Mouse (Mus musculus) liver, embryonic 16.5 days (tissue): Measurements from ENCODE around the gene Rnf183. TPM values are rescaled to one million over a fixed set of nuclear protein-coding genes. Genes with fewer than 3 reads are reported as not detected.

Experiments used
- ATAC-seq: fragments of 200-750 bp; cut with Nextera tagmentation; 2 replicates; pipeline ENCODE4 v1.8.0; 2017; ENCODE audit warnings: low read depth, mild to moderate bottlenecking, moderate number of reproducible peaks, moderate library complexity
- H3K27ac ChIP-seq: fragments of 300-500 bp; sonication (generic); 2 replicates; pipeline ENCODE4 v1.5.1; 2014; ENCODE audit warnings: mild to moderate bottlenecking, low read length
- H3K27me3 ChIP-seq: fragments of 300-500 bp; sonication (generic); 2 replicates; pipeline ENCODE4 v1.6.1; 2014; ENCODE audit warnings: low read depth, low read length, mixed read lengths; ENCODE audit not compliant: control insufficient read depth, insufficient read depth
- H3K36me3 ChIP-seq: fragments of 300-500 bp; sonication (generic); 2 replicates; pipeline ENCODE4 v1.6.1; 2014; ENCODE audit warnings: mild to moderate bottlenecking; ENCODE audit not compliant: control insufficient read depth, insufficient read depth
- H3K4me1 ChIP-seq: fragments of 300-500 bp; sonication (generic); 2 replicates; pipeline ENCODE4 v1.6.1; 2014; ENCODE audit warnings: low read depth, low read length, mixed read lengths; ENCODE audit not compliant: control insufficient read depth
- H3K4me2 ChIP-seq: fragments of 300-500 bp; sonication (generic); 2 replicates; pipeline ENCODE4 v1.6.1; 2014; ENCODE audit warnings: low read depth, low read length, mixed read lengths
- H3K4me3 ChIP-seq: fragments of 300-500 bp; sonication (generic); 2 replicates; pipeline ENCODE4 v1.5.1; 2014; ENCODE audit warnings: low read depth, mild to moderate bottlenecking, low read length
- H3K9ac ChIP-seq: fragments of 300-500 bp; sonication (generic); 2 replicates; pipeline ENCODE4 v1.6.1; 2014; ENCODE audit warnings: low read depth, low read length
- H3K9me3 ChIP-seq: fragments of 300-500 bp; sonication (generic); replicated peaks from 2 replicates; pipeline ENCODE4 v1.6.1; 2016; ENCODE audit warnings: low read length; ENCODE audit not compliant: control insufficient read depth
- WGBS: fragments of 180-500 bp; shearing (Covaris S2); extraction: QIAGEN DNeasy Blood & Tissue Kit; methylation state at CpG from one replicate; pipeline ENCODE4 v1.1.7; 2014; ENCODE audit not compliant: insufficient replicate concordance; 5-methylcytosine and 5-hydroxymethylcytosine counted together
- polyA plus RNA-seq: library from polyadenylated mRNA; unstranded; fragments of >200 nt; fragmentation: Nextera tagmentation; extraction: Ambion mirVana; gene quantifications from 2 replicates; pipeline ENCODE4 v1.2.1, GENCODE M21; 2015

The Rnf183 gene
- polyA plus RNA-seq, 1 experiment from 2014 or later, result not detected

DNA sequence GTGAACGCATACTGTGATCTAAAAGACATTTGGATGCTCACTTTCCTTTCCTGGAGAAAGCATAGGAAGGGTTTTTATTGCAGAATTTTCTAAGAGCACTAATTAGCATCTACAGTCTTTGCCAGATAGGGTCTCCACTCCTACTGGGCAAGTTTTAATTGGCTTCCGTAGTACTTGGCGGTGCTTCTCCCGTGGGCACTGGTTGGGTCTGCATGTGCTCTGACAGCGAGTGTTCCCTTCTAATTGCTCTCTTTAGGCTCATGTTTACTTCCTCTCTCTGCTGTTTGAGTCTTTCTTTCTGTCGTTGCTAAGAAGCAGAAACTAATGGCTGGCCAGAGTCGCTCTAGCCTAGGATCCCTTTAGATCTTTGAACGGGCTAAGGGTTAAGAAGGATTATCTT is 16.6 kb downstream of the Rnf183 start:
- 82% methylated on average over 8 of the region's 8 CpGs for WGBS
- H3K27ac ChIP-seq, result no peak overlapping the region
- no peaks in the 10 kb centered on the region for H3K9me3 ChIP-seq
- peaks cover 84% of the 10 kb centered on the region for H3K36me3 ChIP-seq
- H3K4me2 ChIP-seq, result no peak overlapping the region
- no peak for ATAC-seq
- H3K9ac ChIP-seq, result no peak overlapping the region
- no peaks in the 10 kb centered on the region for H3K4me1 ChIP-seq
- H3K27me3 ChIP-seq, result no peaks in the 10 kb centered on the region
- no peak overlapping the region for H3K4me3 ChIP-seq

DNA sequence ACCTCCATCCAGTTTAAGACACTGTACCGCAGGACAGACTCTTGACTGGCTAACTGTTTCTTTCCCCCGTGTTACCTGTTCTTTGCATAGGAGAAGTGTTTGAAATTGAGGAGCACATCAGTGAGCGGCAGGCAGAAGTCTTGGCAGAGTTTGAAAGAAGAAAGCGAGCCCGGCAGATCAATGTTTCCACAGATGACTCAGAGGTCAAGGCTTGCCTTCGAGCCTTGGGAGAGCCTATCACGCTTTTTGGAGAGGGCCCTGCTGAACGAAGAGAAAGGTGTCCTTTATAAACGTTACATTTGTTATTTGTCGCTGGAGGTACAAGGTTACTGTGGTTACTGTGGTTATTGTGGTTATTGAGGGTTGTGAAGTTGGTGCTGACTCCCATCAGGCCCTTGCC is 23.4 kb downstream of the Rnf183 start:
- 69% methylated on average over 10 of the region's 10 CpGs for WGBS
- Histone ChIP-seq H3K27ac (no peak overlapping the region), H3K9me3 (no peaks in the 10 kb centered on the region), H3K4me3 (no peak overlapping the region), H3K4me1 (peaks cover 13% of the 10 kb centered on the region), H3K27me3 (no peaks in the 10 kb centered on the region), H3K4me2 (no peak overlapping the region), H3K36me3 (peaks cover 33% of the 10 kb centered on the region), H3K9ac (no peak overlapping the region)
- ATAC-seq, result no peak

DNA sequence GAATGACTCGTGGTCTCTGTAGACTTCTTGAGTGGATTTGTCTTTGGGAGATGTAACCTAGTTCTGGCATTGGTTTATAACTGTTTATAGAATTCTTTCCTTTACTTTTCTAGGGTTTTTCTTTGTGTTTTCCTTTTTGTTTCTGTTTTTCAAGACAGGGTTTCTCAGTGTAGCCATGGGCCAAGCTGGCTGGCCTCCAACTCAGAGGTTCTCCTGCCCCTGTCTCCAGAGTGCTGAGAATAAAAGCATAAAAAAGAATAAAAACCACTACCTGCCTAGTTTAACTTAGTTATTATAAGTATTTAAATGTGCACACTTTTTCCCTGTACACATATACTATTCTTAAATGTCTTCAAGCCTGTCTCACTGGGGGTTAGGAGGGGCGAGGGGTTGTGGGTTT is 24.7 kb downstream of the Rnf183 start:
- no peaks in the 10 kb centered on the region for H3K27me3 ChIP-seq
- H3K9me3 ChIP-seq, result no peaks in the 10 kb centered on the region
- H3K4me1 ChIP-seq, result peaks cover 18% of the 10 kb centered on the region
- H3K36me3 ChIP-seq, result peaks cover 22% of the 10 kb centered on the region
- 70% methylated on average over 2 of the region's 2 CpGs for WGBS
- H3K27ac ChIP-seq, result no peak overlapping the region
- peak overlapping the region; percentile 81 for H3K4me3 ChIP-seq
- no peak for ATAC-seq
- peak overlapping the region; percentile 70 for H3K4me2 ChIP-seq
- H3K9ac ChIP-seq, result peak overlapping the region; percentile 89; the same call in 1 of the 2 replicates

DNA sequence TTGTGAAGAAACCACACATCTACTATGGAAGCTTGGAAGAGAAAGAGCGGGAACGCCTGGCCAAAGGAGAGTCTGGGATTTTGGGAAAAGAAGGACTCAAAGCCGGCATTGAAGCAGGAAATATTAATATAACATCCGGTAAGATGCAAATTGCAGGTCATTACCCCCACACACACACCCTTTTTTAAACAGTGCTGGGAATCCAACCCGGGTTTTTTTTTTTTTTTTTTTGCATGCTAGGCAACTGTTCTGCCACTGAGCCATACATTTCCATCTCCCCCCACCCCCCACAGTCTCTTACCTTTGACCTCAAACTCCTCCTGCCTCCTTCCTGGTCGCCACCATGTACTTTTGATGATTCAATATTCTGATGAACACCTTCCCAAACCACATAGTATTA is 25.4 kb downstream of the Rnf183 start:
- H3K9me3 ChIP-seq, result no peaks in the 10 kb centered on the region
- peak overlapping the region; percentile 89 for H3K9ac ChIP-seq
- ATAC-seq, result no peak
- H3K4me3 ChIP-seq, result peak overlapping the region; percentile 81
- peak overlapping the region; percentile 85 for H3K27ac ChIP-seq
- peaks cover 14% of the 10 kb centered on the region for H3K36me3 ChIP-seq
- no peaks in the 10 kb centered on the region for H3K27me3 ChIP-seq
- peak overlapping the region; percentile 70 for H3K4me2 ChIP-seq
- 19% methylated on average over 6 of the region's 6 CpGs for WGBS
- H3K4me1 ChIP-seq, result peaks cover 20% of the 10 kb centered on the region

DNA sequence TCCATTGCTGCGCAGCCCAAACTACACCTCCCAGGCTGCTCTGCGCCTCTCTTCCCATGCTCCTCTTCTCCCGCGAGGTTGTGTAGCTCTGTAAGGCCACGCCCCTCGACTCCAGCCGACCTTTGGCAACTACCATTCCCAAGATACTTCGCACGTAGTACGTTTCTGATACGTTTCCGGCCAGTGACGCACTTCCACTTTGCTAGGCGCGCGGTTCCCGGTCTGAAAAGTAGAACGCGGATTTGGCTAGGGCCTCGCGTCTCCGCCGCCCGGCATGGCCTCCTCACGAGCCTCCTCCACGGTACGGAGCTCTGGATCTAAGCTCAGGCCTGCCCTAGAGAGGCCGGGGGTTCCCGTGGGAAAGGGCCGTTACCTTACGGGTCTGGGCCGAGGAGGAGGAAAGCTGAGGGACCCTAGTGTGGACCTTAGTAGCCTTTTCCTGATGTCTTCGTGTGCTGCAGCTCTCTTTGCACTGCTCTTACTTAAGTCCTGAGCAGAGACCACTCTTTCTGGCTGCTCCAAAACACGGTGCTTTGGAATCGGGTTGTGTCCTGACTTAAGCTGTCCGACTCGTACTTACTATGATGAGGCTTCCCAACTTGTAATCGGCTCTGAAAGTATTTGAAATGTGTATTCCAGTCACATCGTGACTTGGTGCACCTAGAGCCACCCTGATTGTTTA is 26.3 kb downstream of the Rnf183 start, which contains the start of the genes Cdc26 and Prpf4:
Gene Cdc26, minus strand, starts transcription at position 42 of the 682 bp plus-strand sequence.
Gene Prpf4, plus strand, starts transcription at position 197 of the 682 bp plus-strand sequence.
- H3K27me3 ChIP-seq, result no peaks in the 10 kb centered on the region
- H3K9ac ChIP-seq, result peak within 1 kb of the TSS; percentile 89
- peak within 1 kb of the TSS; percentile 70 for H3K4me2 ChIP-seq
- WGBS, result under 1% methylated on average over 39 of the region's 39 CpGs
- H3K36me3 ChIP-seq, result peaks cover 11% of the 10 kb centered on the region; the same call in 1 of the 2 replicates
- ATAC-seq, result peak; percentile 99
- peak within 1 kb of the TSS; percentile 91 for H3K27ac ChIP-seq
- H3K9me3 ChIP-seq, result no peaks in the 10 kb centered on the region
- H3K4me1 ChIP-seq, result peaks cover 21% of the 10 kb centered on the region
- H3K4me3 ChIP-seq, result peak within 1 kb of the TSS; percentile 81

DNA sequence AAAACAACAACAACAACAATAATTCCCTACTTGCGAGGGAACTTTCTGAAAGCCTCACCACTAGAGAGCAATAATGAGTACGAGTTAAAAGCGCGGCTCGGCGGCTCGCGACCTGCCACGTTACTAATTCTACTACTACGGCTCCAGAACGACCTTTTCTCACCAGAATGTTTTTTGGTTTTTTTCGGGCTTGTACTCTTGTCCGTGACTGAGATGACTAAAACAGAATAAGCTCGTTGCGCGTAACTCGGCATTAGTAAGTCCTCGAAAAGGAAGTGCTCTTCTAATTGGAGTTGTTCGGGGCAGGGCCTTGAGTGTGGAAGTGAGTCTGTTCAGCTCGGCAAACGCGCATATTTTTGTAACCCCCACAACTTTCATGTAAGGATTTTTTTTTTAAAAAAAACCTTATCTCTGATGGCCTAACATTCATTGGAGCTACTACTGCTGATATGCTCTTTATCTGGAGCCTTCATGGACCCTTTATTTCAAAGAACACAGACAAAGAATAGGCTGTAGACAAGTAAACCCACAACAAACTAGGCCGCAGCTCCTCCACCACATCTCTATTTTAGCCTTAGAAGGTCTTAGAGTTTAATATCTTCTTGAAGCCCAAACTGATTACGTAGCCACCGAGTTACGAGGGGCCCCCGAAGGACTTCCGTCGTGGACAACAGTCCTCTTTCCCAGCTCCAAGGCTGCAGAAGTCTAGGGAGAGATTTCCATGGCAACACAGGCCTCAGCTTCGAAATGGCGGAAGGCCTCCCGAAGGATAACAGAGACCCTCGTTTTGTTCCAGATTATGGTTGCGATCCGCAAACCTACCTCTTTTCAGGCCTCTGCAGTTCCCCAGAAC is 27.1 kb downstream of the Rnf183 start:
- peak; percentile 20 for ATAC-seq

DNA sequence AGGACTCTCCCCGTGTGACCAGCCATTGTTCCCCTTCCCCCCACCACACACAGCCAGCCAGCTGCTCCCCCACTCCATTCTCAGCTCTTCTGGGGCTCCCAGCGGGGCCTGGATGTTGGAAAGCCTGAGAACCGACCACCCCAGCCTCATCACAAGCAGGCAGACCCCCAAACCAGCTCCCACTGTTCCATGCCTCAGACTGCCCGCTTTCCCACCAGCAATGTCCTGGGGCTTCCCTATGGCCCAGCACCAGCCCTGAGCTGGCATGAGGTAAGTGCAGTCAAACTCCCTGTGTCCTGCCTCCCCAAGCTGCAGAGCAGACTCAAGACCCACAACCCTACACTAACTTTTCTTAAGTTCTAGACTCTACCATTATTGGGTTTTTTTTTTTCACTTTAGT is 28.9 kb downstream of the Rnf183 start:
- Histone ChIP-seq H3K27me3 (no peaks in the 10 kb centered on the region), H3K27ac (no peak overlapping the region), H3K9me3 (no peaks in the 10 kb centered on the region), H3K36me3 (peaks cover 14% of the 10 kb centered on the region; the same call in 1 of the 2 replicates), H3K4me2 (no peak overlapping the region), H3K4me3 (no peak overlapping the region), H3K9ac (no peak overlapping the region), H3K4me1 (peaks cover 21% of the 10 kb centered on the region)
- ATAC-seq, result no peak
- 66% methylated on average over 4 of the region's 4 CpGs for WGBS

More for the DNA sequence above, 27.1 kb downstream of the Rnf183 start:
- Histone ChIP-seq H3K9me3 (no peaks in the 10 kb centered on the region), H3K27ac (peak overlapping the region; percentile 91), H3K4me3 (peak overlapping the region; percentile 81), H3K4me2 (peak overlapping the region; percentile 55), H3K36me3 (peaks cover 10% of the 10 kb centered on the region; the same call in 1 of the 2 replicates), H3K9ac (peak overlapping the region; percentile 73), H3K4me1 (peaks cover 21% of the 10 kb centered on the region), H3K27me3 (no peaks in the 10 kb centered on the region)
- under 1% methylated on average over 35 of the region's 35 CpGs for WGBS

DNA sequence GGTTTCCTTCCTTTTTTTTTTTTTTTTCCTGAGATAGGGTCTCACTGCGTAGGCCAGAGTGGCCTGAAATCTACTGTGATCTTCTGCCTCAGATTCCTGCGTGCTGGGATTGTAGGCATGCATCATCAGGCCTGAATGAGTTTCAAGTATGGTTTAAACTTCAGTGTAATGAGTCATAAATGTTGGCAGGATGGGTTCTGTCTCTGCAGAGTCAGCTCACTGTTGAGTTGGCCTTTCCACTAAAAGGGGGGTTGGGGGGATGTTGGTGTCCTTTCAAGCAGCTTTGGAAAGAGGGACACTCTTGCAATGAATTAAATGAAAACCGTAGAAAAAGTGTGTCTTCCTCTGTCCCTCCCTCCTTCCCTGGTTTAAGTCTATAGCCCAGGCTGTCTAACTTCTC is 36.1 kb downstream of the Rnf183 start:
- H3K9me3 ChIP-seq, result no peaks in the 10 kb centered on the region
- ATAC-seq, result no peak

More for the DNA sequence above, 36.1 kb downstream of the Rnf183 start:
- Histone ChIP-seq H3K36me3 (peaks cover 32% of the 10 kb centered on the region), H3K27ac (no peak overlapping the region), H3K4me2 (no peak overlapping the region), H3K4me1 (no peaks in the 10 kb centered on the region), H3K27me3 (no peaks in the 10 kb centered on the region), H3K9ac (no peak overlapping the region), H3K4me3 (no peak overlapping the region)
- 78% methylated on average over 3 of the region's 3 CpGs for WGBS
